Comparison of ENCODE assay signal across 8 mouse cellular contexts in the genomic region with DNA sequence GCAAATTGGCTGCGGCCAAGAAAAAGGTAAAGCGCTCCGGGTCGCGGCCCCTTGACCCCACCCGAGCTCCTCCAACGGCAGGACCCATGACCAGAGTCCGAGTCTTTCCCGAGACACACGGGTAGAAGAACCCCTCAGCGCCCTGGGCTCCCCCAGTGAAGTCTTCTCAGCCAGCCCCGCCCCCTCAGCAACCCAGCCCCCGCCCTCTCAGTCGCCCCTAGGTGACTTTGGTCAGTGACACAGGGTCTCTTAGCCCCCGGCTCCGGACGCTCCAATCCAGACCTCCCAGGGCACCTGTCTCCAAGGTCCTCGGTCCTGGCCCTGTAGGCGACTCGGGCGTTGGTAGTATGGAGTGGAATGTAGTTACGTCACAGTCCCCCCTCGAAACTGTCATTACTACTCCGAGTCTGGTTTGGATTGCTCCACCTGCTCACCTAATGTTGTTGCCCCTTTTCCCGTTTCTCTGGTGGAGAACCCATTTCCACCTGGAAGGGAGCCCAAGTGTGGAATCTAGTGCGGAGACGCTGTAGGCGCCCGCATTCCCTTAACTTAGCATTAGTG. TPM values are rescaled to one million over a fixed set of nuclear protein-coding genes. Genes with fewer than 3 reads are reported as not detected.
A peak's percentile ranks its signal among the peaks of the same experiment; 100 is the strongest.
DNase-seq lines count a peak whose midpoint lies in the region; ATAC-seq and TF ChIP-seq lines count a peak whose summit lies in the region.

No protein-coding gene starts in this region.

- no peaks in the 10 kb centered on the region for H3K27me3 ChIP-seq in heart, embryonic 11.5 days (ENCODE audit: control insufficient read depth, insufficient read depth, low read length)
- H3K27me3 ChIP-seq in Patski, result no peaks in the 10 kb centered on the region
- H3K27me3 ChIP-seq in liver, embryonic 15.5 days, result no peaks in the 10 kb centered on the region
- H3K27me3 ChIP-seq in neural tube, embryonic 14.5 days (ENCODE audit: control insufficient read depth, insufficient read depth, low read length), result no peaks in the 10 kb centered on the region

- peak overlapping the region; percentile 93 for H3K4me2 ChIP-seq in heart, embryonic 11.5 days
- peak overlapping the region; percentile 86 for H3K4me2 ChIP-seq in liver, embryonic 15.5 days
- peak overlapping the region; percentile 83 for H3K4me2 ChIP-seq in neural tube, embryonic 14.5 days (ENCODE audit: low read depth, low read length)

- ATAC-seq in heart, embryonic 11.5 days (replicated peaks; ENCODE audit: insufficient number of reproducible peaks, low FRiP score, low TSS enrichment), result peak; percentile 58
- peak; percentile 22 for ATAC-seq in Patski
- ATAC-seq in granulocyte monocyte progenitor cell, adult 5-6 weeks (replicated peaks; ENCODE audit: poor library complexity, severe bottlenecking), result peak; percentile 23
- ATAC-seq in liver, embryonic 15.5 days (ENCODE audit: insufficient read depth), result peak; percentile 54
- peak; percentile 66 for ATAC-seq in neural tube, embryonic 14.5 days (ENCODE audit: low read depth)

- H3K9me3 ChIP-seq in heart, embryonic 11.5 days (replicated peaks; ENCODE audit: control insufficient read depth, low read length), result no peaks in the 10 kb centered on the region
- H3K9me3 ChIP-seq in liver, embryonic 15.5 days (replicated peaks), result no peaks in the 10 kb centered on the region
- H3K9me3 ChIP-seq in neural tube, embryonic 14.5 days (ENCODE audit: control insufficient read depth, low read length), result no peaks in the 10 kb centered on the region

- no peak for TF ChIP-seq CTCF in Patski (IDR thresholded peaks at IDR 0.05)

- H3K9ac ChIP-seq in heart, embryonic 11.5 days (ENCODE audit: low read depth, low read length), result peak overlapping the region; percentile 89
- peak overlapping the region; percentile 90 for H3K9ac ChIP-seq in liver, embryonic 15.5 days
- H3K9ac ChIP-seq in neural tube, embryonic 14.5 days (replicated peaks; ENCODE audit: low read depth, low read length), result peak overlapping the region; percentile 67

- H3K4me3 ChIP-seq in heart, embryonic 11.5 days (ENCODE audit: low read depth, low read length), result peak overlapping the region; percentile 94
- H3K4me3 ChIP-seq in liver, embryonic 15.5 days (replicated peaks), result peak overlapping the region; percentile 90
- H3K4me3 ChIP-seq in neural tube, embryonic 14.5 days (ENCODE audit: low read depth, low read length), result peak overlapping the region; percentile 78

- DNase-seq in heart, adult 11 months, result no peak
- DNase-seq in Patski (ENCODE audit: low read depth, low spot score), result no peak
- DNase-seq in right cerebral cortex, adult 2 months (ENCODE audit: low spot score in 2 of 2), result no peak
- no peak for DNase-seq in urinary bladder, postnatal 4 days (ENCODE audit: low spot score in 2 of 2)

- POLR2A ChIA-PET in Patski (lab: Charles Lee), result no interaction called here

- H3K4me1 ChIP-seq in heart, embryonic 11.5 days (ENCODE audit: control insufficient read depth, insufficient read depth, low read length), result peaks cover 15% of the 10 kb centered on the region
- peaks cover 37% of the 10 kb centered on the region for H3K4me1 ChIP-seq in liver, embryonic 15.5 days (replicated peaks)
- peaks cover 19% of the 10 kb centered on the region for H3K4me1 ChIP-seq in neural tube, embryonic 14.5 days (ENCODE audit: control insufficient read depth, insufficient read depth, low read length)

- H3K36me3 ChIP-seq in heart, embryonic 11.5 days (ENCODE audit: control insufficient read depth, insufficient read depth, low read length), result peaks cover 4% of the 10 kb centered on the region; the same call in 1 of the 2 replicates
- H3K36me3 ChIP-seq in liver, embryonic 15.5 days (replicated peaks), result peaks cover 17% of the 10 kb centered on the region
- peaks cover 17% of the 10 kb centered on the region for H3K36me3 ChIP-seq in neural tube, embryonic 14.5 days (ENCODE audit: control insufficient read depth, insufficient read depth, low read length)

- CTCF ChIA-PET in Patski (lab: Charles Lee), result interaction anchor here (1.3 to 1.5 kb wide), 2 partner anchors 19 to 28 kb away, joined by 3 read pairs; no protein-coding TSS in a partner anchor

- 1% methylated on average over 28 of the region's 29 CpGs for WGBS in heart, embryonic 11.5 days (ENCODE audit: insufficient replicate concordance)
- WGBS in liver, embryonic 15.5 days (ENCODE audit: insufficient replicate concordance), result 2% methylated on average over 29 of the region's 29 CpGs
- 4% methylated on average over 27 of the region's 29 CpGs for WGBS in neural tube, embryonic 14.5 days

- in situ Hi-C loops in Patski (cut with MboI; ENCODE audit: low pct_unique_long_range_greater_than_20kb), result loop anchor here (5.0 kb wide), 1 partner anchor 151 kb away; no protein-coding TSS in a partner anchor

- H3K27ac ChIP-seq in heart, embryonic 11.5 days (ENCODE audit: low read depth, low read length), result peak overlapping the region; percentile 74
- peak overlapping the region; percentile 84 for H3K27ac ChIP-seq in liver, embryonic 15.5 days (replicated peaks)
- peak overlapping the region; percentile 50; the same call in 1 of the 2 replicates for H3K27ac ChIP-seq in neural tube, embryonic 14.5 days (ENCODE audit: low read depth, low read length)

RNA-seq across cellular contexts. Expression of a gene that starts 0.6 kb away (rescaled TPM):
- polyA plus RNA-seq in heart, embryonic 11.5 days (2014; fragmentation: Nextera tagmentation; extraction: Ambion mirVana), result 125 and 339 TPM in 2 replicates
- 400 TPM for polyA plus RNA-seq in Patski (2021)
- total RNA-seq in granulocyte monocyte progenitor cell, adult 5-6 weeks (2014; fragmentation: Nextera tagmentation), result 283 and 409 TPM in 2 replicates
- total RNA-seq in granulocyte monocyte progenitor cell, adult 5-6 weeks (2017), result 384 and 442 TPM in 2 replicates
- 156 and 158 TPM in 2 replicates for polyA plus RNA-seq in liver, embryonic 15.5 days (2015; fragmentation: Nextera tagmentation; extraction: Ambion mirVana)
- 140 and 288 TPM in 2 replicates for polyA plus RNA-seq in neural tube, embryonic 14.5 days (2014; fragmentation: Nextera tagmentation; extraction: Ambion mirVana)

RNA-seq across cellular contexts. Expression of a gene that starts 1.3 kb away (rescaled TPM):
- 20.5 and 26.8 TPM in 2 replicates for polyA plus RNA-seq in heart, embryonic 11.5 days (2014; fragmentation: Nextera tagmentation; extraction: Ambion mirVana)
- 70.8 TPM for polyA plus RNA-seq in Patski (2021)
- 32.2 and 38.0 TPM in 2 replicates for total RNA-seq in granulocyte monocyte progenitor cell, adult 5-6 weeks (2014; fragmentation: Nextera tagmentation)
- 49.7 and 50.9 TPM in 2 replicates for total RNA-seq in granulocyte monocyte progenitor cell, adult 5-6 weeks (2017)
- 7.9 and 10.2 TPM in 2 replicates for polyA plus RNA-seq in liver, embryonic 15.5 days (2015; fragmentation: Nextera tagmentation; extraction: Ambion mirVana)
- 25.4 and 31.7 TPM in 2 replicates for polyA plus RNA-seq in neural tube, embryonic 14.5 days (2014; fragmentation: Nextera tagmentation; extraction: Ambion mirVana)

RNA-seq across cellular contexts. Expression of a gene that starts 28.5 kb away (rescaled TPM):
- polyA plus RNA-seq in heart, embryonic 11.5 days (2014; fragmentation: Nextera tagmentation; extraction: Ambion mirVana), result 42.1 and 44.3 TPM in 2 replicates
- 67.5 TPM for polyA plus RNA-seq in Patski (2021)
- total RNA-seq in granulocyte monocyte progenitor cell, adult 5-6 weeks (2014; fragmentation: Nextera tagmentation), result 37.7 and 43.5 TPM in 2 replicates
- 28.8 and 33.7 TPM in 2 replicates for total RNA-seq in granulocyte monocyte progenitor cell, adult 5-6 weeks (2017)
- 24.9 and 33.4 TPM in 2 replicates for polyA plus RNA-seq in liver, embryonic 15.5 days (2015; fragmentation: Nextera tagmentation; extraction: Ambion mirVana)
- 79.3 and 91.7 TPM in 2 replicates for polyA plus RNA-seq in neural tube, embryonic 14.5 days (2014; fragmentation: Nextera tagmentation; extraction: Ambion mirVana)

RNA-seq across cellular contexts. Expression of a gene that starts 52.1 kb away (rescaled TPM):
- polyA plus RNA-seq in heart, embryonic 11.5 days (2014; fragmentation: Nextera tagmentation; extraction: Ambion mirVana), result 12.9 and 15.3 TPM in 2 replicates
- polyA plus RNA-seq in Patski (2021), result 32.1 TPM
- total RNA-seq in granulocyte monocyte progenitor cell, adult 5-6 weeks (2014; fragmentation: Nextera tagmentation), result 17.8 and 30.8 TPM in 2 replicates
- total RNA-seq in granulocyte monocyte progenitor cell, adult 5-6 weeks (2017), result 40.3 and 51.3 TPM in 2 replicates
- 11.9 and 14.9 TPM in 2 replicates for polyA plus RNA-seq in liver, embryonic 15.5 days (2015; fragmentation: Nextera tagmentation; extraction: Ambion mirVana)
- polyA plus RNA-seq in neural tube, embryonic 14.5 days (2014; fragmentation: Nextera tagmentation; extraction: Ambion mirVana), result 28.2 and 30.4 TPM in 2 replicates
